Mouse (Mus musculus): Measurements from ENCODE around the gene Esrrg.

- TF ChIP-seq POLR2A (IDR thresholded peaks at IDR 0.05; ENCODE audit: insufficient read depth, low read depth, low read length) (no peak), CTCF (IDR thresholded peaks at IDR 0.05) (no peak), EP300 (IDR thresholded peaks at IDR 0.05; ENCODE audit: insufficient read depth, low read depth, low read length) (no peak)
These were observed 101.9 kb downstream of the Esrrg start for GRCm38 (mm10) chr1:187710434-187710948.
